Mouse (Mus musculus) embryonic facial prominence, embryonic 15.5 days (tissue): ENCODE measurements around the gene Fmn2. TPM values are rescaled to one million over a fixed set of nuclear protein-coding genes. Genes with fewer than 3 reads are reported as not detected.

ENCODE experiments used
- ATAC-seq: fragments of 200-750 bp; cut with Nextera tagmentation; 2 replicates; pipeline ENCODE4 v1.8.0; 2017; ENCODE audit warnings: low read depth, moderate TSS enrichment; ENCODE audit not compliant: insufficient number of reproducible peaks, low FRiP score, low TSS enrichment
- H3K27ac ChIP-seq: fragments of 300-500 bp; sonication (generic); replicated peaks from 2 replicates; pipeline ENCODE4 v1.5.1; 2015; ENCODE audit warnings: mild to moderate bottlenecking, inconsistent platforms
- H3K27me3 ChIP-seq: fragments of 300-500 bp; sonication (generic); 2 replicates; pipeline ENCODE4 v1.6.1; 2015; ENCODE audit warnings: inconsistent platforms
- H3K36me3 ChIP-seq: fragments of 300-500 bp; sonication (generic); 2 replicates; pipeline ENCODE4 v1.6.1; 2015; ENCODE audit warnings: mild to moderate bottlenecking, inconsistent platforms
- H3K4me1 ChIP-seq: fragments of 300-500 bp; sonication (generic); 2 replicates; pipeline ENCODE4 v1.6.1; 2015; ENCODE audit warnings: inconsistent platforms
- H3K4me2 ChIP-seq: fragments of 300-500 bp; sonication (generic); replicated peaks from 2 replicates; pipeline ENCODE4 v1.6.1; 2015; ENCODE audit warnings: mild to moderate bottlenecking, inconsistent platforms
- H3K4me3 ChIP-seq: fragments of 300-500 bp; sonication (generic); replicated peaks from 2 replicates; pipeline ENCODE4 v1.5.1; 2015; ENCODE audit warnings: mild to moderate bottlenecking, inconsistent platforms
- H3K9ac ChIP-seq: fragments of 300-500 bp; sonication (generic); 2 replicates; pipeline ENCODE4 v1.6.1; 2015; ENCODE audit warnings: inconsistent platforms
- H3K9me3 ChIP-seq: fragments of 300-500 bp; sonication (generic); replicated peaks from 2 replicates; pipeline ENCODE4 v1.6.1; 2016; ENCODE audit warnings: inconsistent platforms
- WGBS: fragments of 180-500 bp; shearing (Covaris S2); methylation state at CpG from one replicate; pipeline ENCODE4 v1.1.7; 2015; 5-methylcytosine and 5-hydroxymethylcytosine counted together
- polyA plus RNA-seq: library from polyadenylated mRNA; unstranded; fragments of >200 nt; fragmentation: Nextera tagmentation; extraction: Ambion mirVana; gene quantifications from 2 replicates; pipeline ENCODE4 v1.2.1, GENCODE M21; 2015

The Fmn2 gene
- polyA plus RNA-seq, 1 experiment from 2014 or later: 1.9 TPM

DNA sequence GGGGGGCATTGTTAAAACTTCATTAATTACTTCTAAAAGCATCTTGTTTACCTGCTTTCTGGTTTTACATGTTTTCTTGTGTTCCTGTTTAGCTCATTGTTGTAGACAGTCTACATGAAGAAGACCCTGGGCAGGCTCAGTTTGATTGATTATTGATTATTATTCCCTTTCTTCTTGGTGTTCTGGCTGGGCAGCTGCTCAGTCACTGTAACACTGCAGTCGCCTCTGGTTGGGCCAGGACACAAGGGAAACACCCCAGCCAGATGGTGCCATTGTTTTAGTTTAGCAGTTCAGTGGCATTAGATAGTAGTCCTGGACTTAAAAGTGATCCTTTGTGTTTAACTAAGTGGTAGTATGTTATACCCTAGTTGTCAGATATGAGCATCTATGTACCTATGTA lies 167.5 kb downstream of the Fmn2 start:
- 85% methylated on average over 1 of the region's 1 CpGs for WGBS
- no peak overlapping the region for H3K4me3 ChIP-seq

DNA sequence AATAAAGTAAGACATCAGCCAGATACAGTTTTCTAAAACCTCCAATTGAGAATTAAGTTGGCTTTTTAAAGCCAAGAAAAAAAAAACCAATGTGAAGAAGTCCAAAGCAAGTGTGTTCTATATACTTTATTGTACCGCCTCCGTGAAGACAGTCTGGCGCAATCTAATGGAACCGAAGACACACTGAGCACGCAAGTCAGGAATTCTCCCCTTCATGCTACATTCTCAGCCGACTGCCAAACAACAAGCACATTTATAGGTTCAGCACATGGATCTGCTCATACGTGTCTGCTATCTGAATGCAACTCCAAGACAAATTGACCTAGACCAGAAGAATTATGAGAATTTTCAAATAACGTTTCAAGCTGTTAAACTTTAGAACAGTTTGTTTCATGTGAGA lies 169.2 kb downstream of the Fmn2 start:
- no peaks in the 10 kb centered on the region for H3K4me1 ChIP-seq
- H3K4me3 ChIP-seq: no peak overlapping the region
- ATAC-seq: no peak
- H3K9me3 ChIP-seq: no peaks in the 10 kb centered on the region
- no peak overlapping the region for H3K4me2 ChIP-seq
- no peaks in the 10 kb centered on the region for H3K36me3 ChIP-seq
- no peak overlapping the region for H3K27ac ChIP-seq
- 48% methylated on average over 8 of the region's 8 CpGs for WGBS
- H3K27me3 ChIP-seq: no peaks in the 10 kb centered on the region
- no peak overlapping the region for H3K9ac ChIP-seq

More for the DNA sequence above, 167.5 kb downstream of the Fmn2 start:
- no peaks in the 10 kb centered on the region for H3K4me1 ChIP-seq
- ATAC-seq: no peak
- H3K4me2 ChIP-seq: no peak overlapping the region
- no peak overlapping the region for H3K9ac ChIP-seq
- no peaks in the 10 kb centered on the region for H3K9me3 ChIP-seq
- H3K27me3 ChIP-seq: no peaks in the 10 kb centered on the region
- H3K27ac ChIP-seq: no peak overlapping the region
- no peaks in the 10 kb centered on the region for H3K36me3 ChIP-seq

DNA sequence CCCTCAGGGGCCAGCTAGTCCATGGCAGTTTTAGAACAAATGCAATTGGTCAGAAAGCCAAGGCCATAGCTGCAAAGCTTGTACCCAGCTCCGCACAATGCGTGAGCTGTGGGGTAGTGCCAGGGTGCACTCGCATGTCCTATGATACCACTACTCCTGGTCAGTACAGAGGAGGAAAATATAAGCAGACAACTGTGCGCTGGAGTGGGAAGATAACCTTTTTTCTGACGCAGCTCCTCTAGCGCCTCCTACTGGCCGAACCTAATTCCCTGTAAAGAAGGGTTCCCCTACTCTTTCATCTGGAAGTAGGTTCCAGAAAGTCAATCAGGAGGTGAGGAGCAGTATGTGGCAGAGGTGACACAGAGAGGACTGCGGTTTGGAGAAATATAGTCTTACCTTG lies 173.0 kb downstream of the Fmn2 start:
- ATAC-seq: no peak; the same call in 1 of the 2 replicates
- Histone ChIP-seq H3K4me2 (no peak overlapping the region), H3K27me3 (no peaks in the 10 kb centered on the region), H3K4me3 (no peak overlapping the region), H3K9me3 (no peaks in the 10 kb centered on the region), H3K27ac (no peak overlapping the region), H3K36me3 (no peaks in the 10 kb centered on the region), H3K4me1 (peaks cover 12% of the 10 kb centered on the region), H3K9ac (no peak overlapping the region)
- 66% methylated on average over 8 of the region's 8 CpGs for WGBS

DNA sequence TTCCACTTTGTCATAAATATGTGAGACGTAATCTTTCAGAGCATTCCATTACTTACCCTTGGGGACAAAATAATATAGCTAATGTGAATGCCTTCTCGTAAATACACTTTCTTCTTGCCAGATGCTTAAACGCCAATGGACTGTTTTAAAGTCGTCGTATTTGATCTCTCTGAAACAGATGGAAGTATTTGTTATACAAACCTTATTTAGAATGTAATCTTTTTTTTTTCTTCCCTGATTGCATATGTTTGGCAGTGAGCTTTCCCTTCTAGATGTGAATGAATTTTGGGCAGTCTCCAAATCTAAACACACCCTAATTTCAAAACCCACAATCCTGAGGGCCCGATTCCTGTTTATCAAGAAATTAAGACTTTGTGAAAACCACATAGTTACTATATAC lies 173.7 kb downstream of the Fmn2 start:
- no peak overlapping the region for H3K9ac ChIP-seq
- ATAC-seq: no peak
- 18% methylated on average over 6 of the region's 6 CpGs for WGBS
- no peak overlapping the region for H3K4me2 ChIP-seq
- H3K4me1 ChIP-seq: peaks cover 12% of the 10 kb centered on the region
- H3K27me3 ChIP-seq: no peaks in the 10 kb centered on the region
- no peaks in the 10 kb centered on the region for H3K36me3 ChIP-seq
- no peak overlapping the region for H3K27ac ChIP-seq
- no peak overlapping the region for H3K4me3 ChIP-seq
- no peaks in the 10 kb centered on the region for H3K9me3 ChIP-seq

DNA sequence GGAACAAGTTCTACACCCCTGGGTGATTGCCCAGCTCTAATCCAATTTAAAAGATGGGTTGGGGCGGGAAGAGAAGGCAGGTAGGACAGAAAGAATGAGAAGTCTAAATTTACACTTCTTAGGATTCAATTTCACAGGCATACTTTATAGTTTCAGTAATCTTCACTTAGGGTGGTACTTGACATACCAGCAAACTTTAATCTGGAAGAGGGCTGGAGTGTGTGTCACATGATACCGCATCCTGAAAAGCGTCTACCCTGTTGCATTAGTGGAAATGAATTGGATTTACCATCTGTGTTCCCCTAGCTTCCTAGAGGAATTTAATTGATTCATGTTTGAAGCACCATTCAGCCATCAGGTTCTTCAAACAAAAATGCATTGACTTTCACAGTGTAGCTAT lies 174.6 kb downstream of the Fmn2 start:
- WGBS: 48% methylated on average over 3 of the region's 3 CpGs
- no peaks in the 10 kb centered on the region for H3K27me3 ChIP-seq
- H3K9me3 ChIP-seq: no peaks in the 10 kb centered on the region
- H3K9ac ChIP-seq: no peak overlapping the region
- no peak overlapping the region for H3K4me3 ChIP-seq
- H3K4me2 ChIP-seq: no peak overlapping the region
- H3K4me1 ChIP-seq: peaks cover 12% of the 10 kb centered on the region
- no peaks in the 10 kb centered on the region for H3K36me3 ChIP-seq
- no peak overlapping the region for H3K27ac ChIP-seq
- no peak for ATAC-seq

DNA sequence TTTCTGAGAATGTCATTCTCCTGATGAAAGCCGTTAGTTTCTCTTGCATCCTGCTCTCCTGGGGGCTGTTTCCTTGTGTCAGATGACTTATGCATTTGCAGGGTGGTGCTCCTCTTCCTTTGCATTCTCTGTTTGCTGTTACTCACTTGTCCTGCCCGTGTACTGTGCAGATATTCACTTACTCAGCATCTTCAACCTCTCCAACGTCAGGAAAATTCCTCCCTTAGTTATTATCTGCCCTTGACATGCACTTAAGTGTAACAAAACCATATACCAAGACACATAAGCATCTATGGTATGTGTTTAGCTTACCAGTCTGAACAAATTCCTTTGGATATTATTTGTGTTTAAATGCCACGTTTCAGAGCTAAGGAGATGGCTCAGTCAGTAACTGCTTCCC lies 175.6 kb downstream of the Fmn2 start:
- Histone ChIP-seq H3K27ac (no peak overlapping the region), H3K4me3 (no peak overlapping the region), H3K9me3 (no peaks in the 10 kb centered on the region), H3K9ac (no peak overlapping the region), H3K36me3 (no peaks in the 10 kb centered on the region), H3K27me3 (no peaks in the 10 kb centered on the region), H3K4me1 (peaks cover 12% of the 10 kb centered on the region), H3K4me2 (no peak overlapping the region)
- ATAC-seq: no peak
- WGBS: 25% methylated on average over 4 of the region's 4 CpGs

DNA sequence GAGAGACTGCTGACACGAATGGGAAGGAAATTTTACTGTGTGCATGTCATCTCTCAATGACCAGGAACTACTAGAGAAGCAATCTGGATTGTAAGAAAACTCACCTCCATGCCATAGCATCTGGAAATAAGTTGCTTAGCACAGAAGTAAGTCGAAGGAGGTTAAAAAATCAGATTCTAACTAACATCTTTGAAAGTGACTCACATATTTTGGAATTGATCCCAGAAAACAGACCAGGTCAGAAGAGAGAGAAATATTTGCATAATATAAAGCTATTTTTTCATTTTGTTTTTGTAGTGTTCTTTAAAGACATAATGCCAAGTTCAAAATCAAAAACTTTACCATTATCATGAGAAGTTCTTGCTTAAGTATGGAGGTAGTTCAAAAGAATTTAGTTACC lies 187.7 kb downstream of the Fmn2 start:
- Histone ChIP-seq H3K27ac (no peak overlapping the region), H3K36me3 (no peaks in the 10 kb centered on the region), H3K9ac (no peak overlapping the region), H3K9me3 (no peaks in the 10 kb centered on the region), H3K4me3 (no peak overlapping the region), H3K27me3 (no peaks in the 10 kb centered on the region), H3K4me2 (no peak overlapping the region), H3K4me1 (no peaks in the 10 kb centered on the region)
- WGBS: 65% methylated on average over 2 of the region's 2 CpGs
- no peak for ATAC-seq

DNA sequence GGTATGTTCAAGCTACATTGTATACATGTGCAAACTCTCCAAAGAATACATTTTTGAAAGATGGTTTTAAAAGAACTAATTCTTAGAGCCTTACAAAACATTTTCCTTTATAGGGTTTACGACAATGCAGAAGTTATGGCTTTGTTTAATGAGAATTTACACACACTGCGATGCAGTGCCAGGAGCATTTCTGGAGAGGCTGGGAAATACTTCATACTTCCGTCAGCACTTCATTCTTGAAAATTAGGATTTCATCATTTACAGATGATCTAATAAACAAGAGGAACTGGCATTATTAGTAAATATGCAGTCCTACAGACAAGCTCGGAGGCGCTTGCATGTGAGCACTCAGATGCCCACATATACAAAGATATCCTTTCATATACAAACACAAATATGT lies 199.2 kb downstream of the Fmn2 start:
- no peaks in the 10 kb centered on the region for H3K27me3 ChIP-seq
- no peak for ATAC-seq
- no peak overlapping the region for H3K4me3 ChIP-seq
- no peak overlapping the region for H3K9ac ChIP-seq
- H3K4me2 ChIP-seq: no peak overlapping the region
- H3K36me3 ChIP-seq: no peaks in the 10 kb centered on the region
- WGBS: 65% methylated on average over 5 of the region's 5 CpGs
- H3K27ac ChIP-seq: no peak overlapping the region
- H3K4me1 ChIP-seq: no peaks in the 10 kb centered on the region
- H3K9me3 ChIP-seq: no peaks in the 10 kb centered on the region

DNA sequence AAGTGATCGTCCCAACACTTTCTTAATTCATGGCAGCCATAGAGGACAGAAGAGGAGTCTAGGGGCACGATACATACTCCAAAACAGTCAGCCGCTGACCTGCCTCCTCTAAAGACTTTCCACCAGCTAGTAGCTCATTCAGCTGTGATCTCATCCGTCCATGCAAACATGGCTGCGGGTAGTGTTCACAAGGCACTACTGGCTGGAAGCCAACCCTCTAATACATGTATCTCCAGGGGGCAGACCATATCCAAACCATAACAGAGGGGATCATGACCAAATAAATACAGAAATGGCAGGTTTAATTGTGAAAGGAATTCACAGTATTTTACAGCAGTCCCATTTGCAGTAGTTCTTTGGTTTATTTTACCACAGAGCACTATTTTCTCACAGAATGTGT lies 200.2 kb downstream of the Fmn2 start:
- no peak overlapping the region for H3K4me2 ChIP-seq
- ATAC-seq: peak; percentile 24; the same call in 1 of the 2 replicates
- H3K4me1 ChIP-seq: no peaks in the 10 kb centered on the region
- WGBS: 61% methylated on average over 5 of the region's 5 CpGs
- H3K9ac ChIP-seq: no peak overlapping the region
- no peaks in the 10 kb centered on the region for H3K36me3 ChIP-seq
- no peak overlapping the region for H3K4me3 ChIP-seq
- no peaks in the 10 kb centered on the region for H3K9me3 ChIP-seq
- no peak overlapping the region for H3K27ac ChIP-seq
- H3K27me3 ChIP-seq: no peaks in the 10 kb centered on the region

DNA sequence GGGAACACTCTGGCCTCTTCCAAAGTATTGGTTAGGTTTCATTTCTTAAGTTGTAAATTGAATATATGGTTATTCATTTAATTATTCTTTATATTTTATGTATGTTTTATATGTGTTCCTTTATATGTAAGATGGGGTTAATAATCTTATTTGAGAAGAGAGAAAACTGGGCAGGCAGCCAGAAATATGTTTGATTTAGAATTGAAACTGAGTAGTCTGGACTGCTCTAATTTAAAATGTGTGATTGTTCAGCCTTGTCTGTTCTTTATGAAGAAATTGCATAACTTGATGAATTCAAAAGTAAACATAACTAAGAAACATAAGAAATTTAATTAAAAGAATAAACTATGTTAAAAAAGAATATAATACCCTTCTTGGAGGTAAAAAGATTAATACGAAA lies 202.3 kb downstream of the Fmn2 start:
- no peaks in the 10 kb centered on the region for H3K9me3 ChIP-seq
- no peaks in the 10 kb centered on the region for H3K36me3 ChIP-seq
- H3K27ac ChIP-seq: no peak overlapping the region
- no peak overlapping the region for H3K4me3 ChIP-seq
- H3K27me3 ChIP-seq: no peaks in the 10 kb centered on the region
- H3K9ac ChIP-seq: no peak overlapping the region
- H3K4me2 ChIP-seq: no peak overlapping the region
- WGBS: 65% methylated on average over 1 of the region's 1 CpGs
- ATAC-seq: no peak
- no peaks in the 10 kb centered on the region for H3K4me1 ChIP-seq

DNA sequence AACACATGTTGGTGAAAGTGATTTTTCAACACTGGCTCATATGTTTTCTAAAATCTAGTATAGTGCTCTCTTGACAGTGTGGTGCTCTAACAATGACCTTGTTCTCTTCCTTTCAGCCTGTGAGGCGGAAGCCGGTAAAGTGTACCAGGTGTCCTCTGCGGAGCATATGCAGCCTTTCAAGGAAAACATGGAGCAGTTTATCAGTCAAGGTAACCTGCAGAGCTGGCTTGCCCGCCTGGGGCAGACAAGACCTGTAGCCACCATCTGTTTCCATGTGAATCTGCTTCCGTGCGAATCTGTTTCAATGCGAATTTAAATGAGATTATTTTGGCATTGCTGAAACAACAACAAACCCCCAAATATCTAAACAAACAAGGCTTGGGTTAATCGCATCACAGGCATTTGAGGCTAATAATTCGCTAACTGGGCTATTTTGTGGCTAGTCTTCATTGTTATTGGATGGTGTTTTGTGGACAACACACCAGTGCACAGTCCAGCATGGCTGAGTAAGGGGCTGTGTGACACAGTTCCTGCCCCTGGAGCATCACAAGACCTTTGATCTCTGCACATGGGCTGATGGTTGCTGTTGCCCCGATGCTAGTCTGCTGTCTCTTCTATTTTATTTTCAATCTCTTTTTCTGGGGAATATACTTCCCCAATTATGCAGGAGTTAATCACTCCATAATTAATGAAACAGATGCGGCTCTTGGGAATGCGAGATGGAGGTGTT lies 218.3 kb downstream of the Fmn2 start:
- Histone ChIP-seq H3K9ac (no peak overlapping the region), H3K27ac (no peak overlapping the region), H3K4me2 (no peak overlapping the region), H3K36me3 (no peaks in the 10 kb centered on the region), H3K27me3 (no peaks in the 10 kb centered on the region), H3K9me3 (no peaks in the 10 kb centered on the region), H3K4me3 (no peak overlapping the region), H3K4me1 (no peaks in the 10 kb centered on the region)
- no peak for ATAC-seq
- 88% methylated on average over 12 of the region's 12 CpGs for WGBS

DNA sequence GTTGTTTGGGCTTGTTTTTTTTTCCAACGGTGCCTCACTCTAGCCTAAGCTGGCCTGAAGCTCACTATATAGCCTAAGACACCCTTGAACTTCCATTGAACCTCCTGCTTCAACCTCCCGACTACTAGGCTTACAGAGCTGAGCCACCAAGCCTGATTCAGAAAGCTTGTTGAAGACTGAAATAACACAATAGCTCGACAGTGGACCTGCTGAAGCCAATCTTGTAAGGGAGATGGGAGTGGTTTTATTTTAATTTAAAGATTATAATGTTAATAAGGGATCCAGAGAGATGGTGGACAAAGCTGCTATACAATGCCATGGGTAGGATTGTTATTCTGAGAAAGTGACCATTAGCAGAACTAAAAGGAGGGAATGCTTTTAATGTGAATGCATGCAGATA lies 227.1 kb downstream of the Fmn2 start:
- Histone ChIP-seq H3K4me3 (no peak overlapping the region), H3K27ac (no peak overlapping the region), H3K4me1 (no peaks in the 10 kb centered on the region), H3K4me2 (no peak overlapping the region), H3K9ac (no peak overlapping the region), H3K9me3 (no peaks in the 10 kb centered on the region), H3K27me3 (no peaks in the 10 kb centered on the region), H3K36me3 (no peaks in the 10 kb centered on the region)
- no peak for ATAC-seq
- WGBS: 80% methylated on average over 3 of the region's 3 CpGs
